Mouse (Mus musculus): ENCODE results near the gene Serpinb1b. TPM values are rescaled to one million over a fixed set of nuclear protein-coding genes. Genes with fewer than 3 reads are reported as not detected.

Gene Serpinb1b
- total and polyA plus RNA-seq, 3 experiments = not detected

DNA sequence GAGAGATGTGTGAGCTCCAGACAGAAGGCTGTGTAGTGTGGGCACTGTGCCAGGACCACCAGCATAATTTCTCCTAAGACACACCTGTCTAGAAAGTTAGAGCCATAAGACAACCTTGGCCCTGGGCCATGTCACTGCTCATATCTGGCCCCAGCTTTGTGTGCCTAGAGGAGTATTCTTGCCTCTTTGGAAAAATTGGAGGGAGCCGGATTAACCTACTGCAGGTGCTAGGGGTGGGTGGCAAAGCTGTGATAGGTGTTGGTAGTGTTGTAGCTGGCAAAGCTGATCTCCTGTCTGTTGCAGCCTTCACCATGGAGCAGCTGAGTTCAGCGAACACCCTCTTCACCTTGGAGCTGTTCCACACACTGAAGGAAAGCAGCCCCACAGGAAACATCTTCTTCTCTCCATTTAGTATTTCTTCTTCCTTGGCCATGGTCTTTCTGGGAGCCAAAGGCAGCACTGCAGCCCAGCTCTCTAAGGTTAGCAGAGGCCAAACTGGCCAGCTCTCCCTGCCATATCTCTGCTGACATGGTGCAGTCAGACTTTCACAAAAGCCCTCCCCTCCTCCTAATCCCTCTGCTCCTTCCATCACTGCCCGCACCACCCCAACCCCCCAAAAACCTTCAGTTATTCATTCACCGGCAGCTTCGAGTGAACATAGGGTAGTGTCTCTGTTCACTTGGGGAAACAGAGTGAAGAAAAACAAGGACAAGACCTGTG lies 6.8 kb downstream of the Serpinb1b start:
- ATAC-seq (ENCODE audit: extremely low read depth, insufficient number of reproducible peaks, low FRiP score, poor library complexity, severe bottlenecking) = no peak
- Histone ChIP-seq H3K36me3 (replicated peaks) (no peaks in the 10 kb centered on the region), H3K4me1 (ENCODE audit: insufficient read depth, low read depth, low read length) (no peaks in the 10 kb centered on the region), H3K27me3 (ENCODE audit: insufficient read depth, low read length) (peaks cover 3% of the 10 kb centered on the region; the same call in 1 of the 2 replicates), H3K9me3 (replicated peaks) (peaks cover 12% of the 10 kb centered on the region), H3K4me3 (ENCODE audit: low read depth, low read length) (no peak overlapping the region)
- TF ChIP-seq CTCF (IDR thresholded peaks at IDR 0.05; ENCODE audit: low read depth, low read length) = no peak
- no peak for DNase-seq (ENCODE audit: low spot score)

GRCm38 (mm10) chr13:33085695-33086432 lies 7.5 kb downstream of the Serpinb1b start:
- H3K9me3 ChIP-seq (replicated peaks) = peaks cover 12% of the 10 kb centered on the region
- H3K4me1 ChIP-seq (ENCODE audit: insufficient read depth, low read depth, low read length) = no peaks in the 10 kb centered on the region
- H3K36me3 ChIP-seq (replicated peaks) = no peaks in the 10 kb centered on the region
- H3K4me3 ChIP-seq (ENCODE audit: low read depth, low read length) = no peak overlapping the region
- TF ChIP-seq GATA2 (IDR thresholded peaks at IDR 0.05; ENCODE audit: borderline replicate concordance, low read depth, low read length) (no peak), POLR2AphosphoS5 (IDR thresholded peaks at IDR 0.05; ENCODE audit: insufficient replicate concordance, low read depth, low read length) (no peak), CTCF (IDR thresholded peaks at IDR 0.05; ENCODE audit: low read depth, low read length) (no peak), TAL1 (conservative IDR thresholded peaks at IDR 0.05; ENCODE audit: low read depth, low read length) (no peak), GATA1 (IDR thresholded peaks at IDR 0.05; ENCODE audit: borderline replicate concordance, low read length) (no peak)
- DNase-seq (ENCODE audit: low spot score) = no peak
- peaks cover 3% of the 10 kb centered on the region; the same call in 1 of the 2 replicates for H3K27me3 ChIP-seq (ENCODE audit: insufficient read depth, low read length)
- no peak for ATAC-seq (ENCODE audit: extremely low read depth, insufficient number of reproducible peaks, low FRiP score, poor library complexity, severe bottlenecking)

DNA sequence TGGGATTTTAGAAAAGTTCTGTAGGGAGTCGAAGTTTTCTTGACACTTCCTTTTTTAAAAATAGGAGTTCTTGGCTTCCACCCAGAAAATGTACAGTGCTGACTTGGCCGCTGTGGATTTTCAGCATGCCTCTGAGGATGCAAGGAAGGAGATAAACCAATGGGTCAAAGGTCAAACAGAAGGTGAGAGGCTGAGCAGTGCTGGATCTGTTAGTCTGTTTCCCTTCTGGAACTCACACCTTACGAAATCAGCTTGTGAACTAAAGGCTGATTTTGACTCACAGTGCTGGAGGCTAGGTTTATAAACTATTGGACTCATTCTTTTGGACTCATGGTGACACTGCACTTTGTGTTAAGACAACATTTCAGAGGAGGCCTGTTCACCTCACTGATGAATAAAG lies 11.2 kb downstream of the Serpinb1b start:
- H3K27me3 ChIP-seq (ENCODE audit: insufficient read depth, low read length) = no peaks in the 10 kb centered on the region
- H3K36me3 ChIP-seq (replicated peaks) = no peaks in the 10 kb centered on the region
- H3K4me1 ChIP-seq (ENCODE audit: insufficient read depth, low read depth, low read length) = no peaks in the 10 kb centered on the region
- no peak for ATAC-seq (ENCODE audit: extremely low read depth, insufficient number of reproducible peaks, low FRiP score, poor library complexity, severe bottlenecking)
- H3K9me3 ChIP-seq (replicated peaks) = peaks cover 12% of the 10 kb centered on the region
- no peak for TF ChIP-seq POLR2AphosphoS5 (IDR thresholded peaks at IDR 0.05; ENCODE audit: insufficient replicate concordance, low read depth, low read length)
- no peak for TF ChIP-seq GATA1 (IDR thresholded peaks at IDR 0.05; ENCODE audit: borderline replicate concordance, low read length)
- no peak for DNase-seq (ENCODE audit: low spot score)
- H3K4me3 ChIP-seq (ENCODE audit: low read depth, low read length) = no peak overlapping the region

GRCm38 (mm10) chr13:33090546-33090945 lies 12.2 kb downstream of the Serpinb1b start:
- H3K27me3 ChIP-seq (ENCODE audit: insufficient read depth, low read length) = no peaks in the 10 kb centered on the region
- TF ChIP-seq GATA1 (IDR thresholded peaks at IDR 0.05; ENCODE audit: borderline replicate concordance, low read length) (no peak), TAL1 (conservative IDR thresholded peaks at IDR 0.05; ENCODE audit: low read depth, low read length) (no peak), GATA2 (IDR thresholded peaks at IDR 0.05; ENCODE audit: borderline replicate concordance, low read depth, low read length) (no peak), POLR2AphosphoS5 (IDR thresholded peaks at IDR 0.05; ENCODE audit: insufficient replicate concordance, low read depth, low read length) (no peak), CTCF (IDR thresholded peaks at IDR 0.05; ENCODE audit: low read depth, low read length) (no peak)
- ATAC-seq (ENCODE audit: extremely low read depth, insufficient number of reproducible peaks, low FRiP score, poor library complexity, severe bottlenecking) = no peak

DNA sequence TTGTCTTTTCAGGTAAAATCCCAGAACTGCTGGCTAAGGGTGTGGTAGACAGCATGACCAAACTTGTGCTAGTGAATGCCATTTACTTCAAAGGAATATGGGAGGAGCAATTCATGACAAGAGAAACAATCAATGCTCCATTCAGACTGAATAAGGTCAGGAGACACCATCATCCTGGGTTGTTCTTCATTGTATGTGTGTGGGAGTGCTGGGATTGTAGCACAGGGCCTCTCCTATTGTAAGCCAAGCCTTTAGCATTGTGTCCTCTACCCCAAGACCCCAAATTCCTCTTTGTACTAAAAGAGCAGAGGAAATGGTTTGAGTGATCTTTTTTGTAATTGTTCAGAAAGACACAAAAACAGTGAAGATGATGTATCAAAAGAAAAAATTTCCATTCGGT lies 12.9 kb downstream of the Serpinb1b start:
- ATAC-seq (ENCODE audit: extremely low read depth, insufficient number of reproducible peaks, low FRiP score, poor library complexity, severe bottlenecking) = no peak
- H3K27me3 ChIP-seq (ENCODE audit: insufficient read depth, low read length) = no peaks in the 10 kb centered on the region
- no peak overlapping the region for H3K4me3 ChIP-seq (ENCODE audit: low read depth, low read length)

More at GRCm38 (mm10) chr13:33090546-33090945, 12.2 kb downstream of the Serpinb1b start:
- DNase-seq (ENCODE audit: low spot score) = no peak
- Histone ChIP-seq H3K4me1 (ENCODE audit: insufficient read depth, low read depth, low read length) (no peaks in the 10 kb centered on the region), H3K9me3 (replicated peaks) (peaks cover 12% of the 10 kb centered on the region), H3K36me3 (replicated peaks) (no peaks in the 10 kb centered on the region), H3K4me3 (ENCODE audit: low read depth, low read length) (no peak overlapping the region)

GRCm38 (mm10) chr13:33095575-33095974 lies 17.2 kb downstream of the Serpinb1b start:
- ATAC-seq (ENCODE audit: extremely low read depth, insufficient number of reproducible peaks, low FRiP score, poor library complexity, severe bottlenecking) (no peak), DNase-seq (ENCODE audit: low spot score) (no peak)
- Histone ChIP-seq H3K4me1 (ENCODE audit: insufficient read depth, low read depth, low read length) (no peaks in the 10 kb centered on the region), H3K27me3 (ENCODE audit: insufficient read depth, low read length) (no peaks in the 10 kb centered on the region), H3K9me3 (replicated peaks) (no peaks in the 10 kb centered on the region), H3K36me3 (replicated peaks) (no peaks in the 10 kb centered on the region), H3K4me3 (ENCODE audit: low read depth, low read length) (no peak overlapping the region)
- no peak for TF ChIP-seq GATA2 (IDR thresholded peaks at IDR 0.05; ENCODE audit: borderline replicate concordance, low read depth, low read length)
- no peak for TF ChIP-seq TAL1 (conservative IDR thresholded peaks at IDR 0.05; ENCODE audit: low read depth, low read length)
- TF ChIP-seq CTCF (IDR thresholded peaks at IDR 0.05; ENCODE audit: low read depth, low read length) = no peak
- no peak for TF ChIP-seq GATA1 (IDR thresholded peaks at IDR 0.05; ENCODE audit: borderline replicate concordance, low read length)
- TF ChIP-seq POLR2AphosphoS5 (IDR thresholded peaks at IDR 0.05; ENCODE audit: insufficient replicate concordance, low read depth, low read length) = no peak

More for the DNA sequence above, 12.9 kb downstream of the Serpinb1b start:
- Histone ChIP-seq H3K4me1 (ENCODE audit: insufficient read depth, low read depth, low read length) (no peaks in the 10 kb centered on the region), H3K36me3 (replicated peaks) (no peaks in the 10 kb centered on the region), H3K9me3 (replicated peaks) (peaks cover 12% of the 10 kb centered on the region)
- DNase-seq (ENCODE audit: low spot score) = no peak
- TF ChIP-seq POLR2AphosphoS5 (IDR thresholded peaks at IDR 0.05; ENCODE audit: insufficient replicate concordance, low read depth, low read length) = no peak
- no peak for TF ChIP-seq GATA2 (IDR thresholded peaks at IDR 0.05; ENCODE audit: borderline replicate concordance, low read depth, low read length)
- no peak for TF ChIP-seq CTCF (IDR thresholded peaks at IDR 0.05; ENCODE audit: low read depth, low read length)
- no peak for TF ChIP-seq TAL1 (conservative IDR thresholded peaks at IDR 0.05; ENCODE audit: low read depth, low read length)
- TF ChIP-seq GATA1 (IDR thresholded peaks at IDR 0.05; ENCODE audit: borderline replicate concordance, low read length) = no peak
